Mouse (Mus musculus) intestine, embryonic 15.5 days (tissue): Measurements from ENCODE around the gene Lsm7. TPM values are rescaled to one million over a fixed set of nuclear protein-coding genes. Genes with fewer than 3 reads are reported as not detected.

Experiments used
- ATAC-seq: fragments of 200-750 bp; cut with Nextera tagmentation; 2 replicates; pipeline ENCODE4 v1.8.0; 2017; ENCODE audit warnings: moderate TSS enrichment, moderate library complexity
- H3K27ac ChIP-seq: fragments of 300-500 bp; sonication (generic); 2 replicates; pipeline ENCODE4 v1.5.1; 2015; ENCODE audit warnings: mild to moderate bottlenecking, inconsistent platforms
- H3K27me3 ChIP-seq: fragments of 300-500 bp; sonication (generic); replicated peaks from 2 replicates; pipeline ENCODE4 v1.6.1; 2015; ENCODE audit warnings: inconsistent platforms
- H3K36me3 ChIP-seq: fragments of 300-500 bp; sonication (generic); 2 replicates; pipeline ENCODE4 v1.6.1; 2015; ENCODE audit warnings: inconsistent platforms
- H3K4me1 ChIP-seq: fragments of 300-500 bp; sonication (generic); replicated peaks from 2 replicates; pipeline ENCODE4 v1.6.1; 2015; ENCODE audit warnings: inconsistent platforms
- H3K4me2 ChIP-seq: fragments of 300-500 bp; sonication (generic); replicated peaks from 2 replicates; pipeline ENCODE4 v1.6.1; 2015; ENCODE audit warnings: mild to moderate bottlenecking, inconsistent platforms
- H3K4me3 ChIP-seq: fragments of 300-500 bp; sonication (generic); replicated peaks from 2 replicates; pipeline ENCODE4 v1.5.1; 2015; ENCODE audit warnings: inconsistent platforms
- H3K9ac ChIP-seq: fragments of 300-500 bp; sonication (generic); 2 replicates; pipeline ENCODE4 v1.6.1; 2015; ENCODE audit warnings: inconsistent platforms
- H3K9me3 ChIP-seq: fragments of 300-500 bp; sonication (generic); 2 replicates; pipeline ENCODE4 v1.6.1; 2016; ENCODE audit warnings: inconsistent platforms
- WGBS: fragments of 180-500 bp; shearing (Covaris S2); methylation state at CpG from one replicate; pipeline ENCODE4 v1.1.7; 2015; 5-methylcytosine and 5-hydroxymethylcytosine counted together
- microRNA counts: library from miRNA; unstranded; fragments of <30 nt; microRNA quantifications from one replicate; lab custom pipeline; 2016
- polyA plus RNA-seq: library from polyadenylated mRNA; unstranded; fragments of >200 nt; fragmentation: Nextera tagmentation; extraction: Ambion mirVana; gene quantifications from 2 replicates; pipeline ENCODE4 v1.2.1, GENCODE M21; 2015

The Lsm7 gene
- polyA plus RNA-seq, 1 experiment from 2014 or later = 270 TPM

DNA sequence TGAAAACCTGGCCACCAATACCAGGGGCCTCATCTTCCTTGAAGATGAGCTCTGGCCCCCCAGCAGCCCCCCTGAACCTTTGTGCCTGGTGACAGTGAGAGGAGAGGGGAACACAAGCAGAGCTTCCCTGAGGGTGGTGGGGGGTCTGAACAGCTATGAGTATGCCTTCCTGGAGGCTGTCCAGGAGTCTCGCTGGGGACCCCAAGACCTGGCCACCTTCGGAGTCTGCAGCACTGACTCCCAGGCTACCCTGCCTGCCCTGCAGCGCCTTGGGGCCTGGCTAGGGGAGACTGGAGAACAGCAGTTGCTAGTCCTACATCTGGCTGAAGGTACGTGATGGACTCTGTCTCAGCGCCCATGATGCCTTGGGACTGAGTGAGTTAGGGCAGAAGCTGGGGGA is 49.7 kb downstream of the Lsm7 start:
- Histone ChIP-seq H3K9ac (no peak overlapping the region), H3K27ac (no peak overlapping the region), H3K4me1 (peaks cover 42% of the 10 kb centered on the region), H3K4me2 (no peak overlapping the region), H3K27me3 (peaks cover 15% of the 10 kb centered on the region; the same call in 1 of the 2 replicates), H3K4me3 (no peak overlapping the region), H3K36me3 (peaks cover 43% of the 10 kb centered on the region), H3K9me3 (no peaks in the 10 kb centered on the region)
- ATAC-seq = no peak
- WGBS = 74% methylated on average over 5 of the region's 5 CpGs

DNA sequence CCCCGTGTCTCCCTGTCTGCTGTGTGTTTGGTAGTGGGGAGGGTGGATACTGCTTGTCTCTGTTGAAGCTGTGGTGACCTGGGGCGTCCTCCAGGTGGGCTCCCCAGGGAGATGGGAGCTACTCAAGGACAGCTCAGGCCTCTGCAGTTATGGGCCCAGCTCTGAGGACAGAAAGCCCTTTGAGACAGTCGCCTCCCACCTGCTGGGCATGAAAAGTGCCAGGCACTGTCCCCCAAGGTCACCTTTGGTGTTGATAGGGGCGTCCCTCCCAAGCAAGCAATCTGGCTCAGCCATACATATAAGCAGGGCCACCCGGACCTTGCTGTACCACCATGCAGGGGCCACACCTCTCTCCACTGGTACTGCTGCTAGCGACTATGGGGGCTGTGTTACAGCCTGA is 50.1 kb downstream of the Lsm7 start, which contains the start of gene Amh:
TSS of gene Amh (plus strand) at position 328 of the 400 bp plus-strand sequence.
- ATAC-seq = no peak
- Histone ChIP-seq H3K27me3 (peaks cover 15% of the 10 kb centered on the region; the same call in 1 of the 2 replicates), H3K4me3 (no peak within 1 kb of the TSS), H3K27ac (no peak within 1 kb of the TSS), H3K9me3 (no peaks in the 10 kb centered on the region), H3K9ac (0 out of 2 replicates have a peak within 1 kb of the TSS, but pooled peaks have one; percentile 61), H3K4me2 (no peak within 1 kb of the TSS), H3K4me1 (peaks cover 43% of the 10 kb centered on the region), H3K36me3 (peaks cover 46% of the 10 kb centered on the region)
- WGBS = 64% methylated on average over 6 of the region's 6 CpGs

DNA sequence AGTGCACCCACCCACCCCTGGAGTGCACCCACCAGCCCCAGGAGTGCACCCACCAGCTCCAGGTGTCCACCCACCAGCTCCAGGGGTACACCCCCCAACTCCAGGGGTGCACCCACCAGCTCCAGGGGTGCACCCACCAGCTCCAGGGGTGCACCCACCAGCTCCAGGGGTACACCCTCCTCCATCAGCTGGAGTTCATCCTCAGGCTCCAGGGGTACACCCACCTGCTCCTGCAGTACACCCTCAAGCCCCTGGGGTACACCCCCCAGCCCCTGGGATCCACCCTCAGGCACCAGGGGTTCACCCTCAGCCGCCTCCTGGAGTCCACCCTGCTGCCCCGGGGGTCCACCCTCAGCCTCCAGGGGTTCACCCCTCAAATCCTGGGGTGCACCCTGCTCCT is 50.7 kb downstream of the Lsm7 start:
- H3K27ac ChIP-seq = no peak overlapping the region
- WGBS = 100% methylated on average over 2 of the region's 2 CpGs
- peaks cover 14% of the 10 kb centered on the region; the same call in 1 of the 2 replicates for H3K27me3 ChIP-seq
- H3K4me1 ChIP-seq = peaks cover 46% of the 10 kb centered on the region
- no peak overlapping the region for H3K4me2 ChIP-seq
- H3K4me3 ChIP-seq = no peak overlapping the region
- no peak overlapping the region for H3K9ac ChIP-seq
- ATAC-seq = no peak
- H3K9me3 ChIP-seq = no peaks in the 10 kb centered on the region
- peaks cover 46% of the 10 kb centered on the region for H3K36me3 ChIP-seq

DNA sequence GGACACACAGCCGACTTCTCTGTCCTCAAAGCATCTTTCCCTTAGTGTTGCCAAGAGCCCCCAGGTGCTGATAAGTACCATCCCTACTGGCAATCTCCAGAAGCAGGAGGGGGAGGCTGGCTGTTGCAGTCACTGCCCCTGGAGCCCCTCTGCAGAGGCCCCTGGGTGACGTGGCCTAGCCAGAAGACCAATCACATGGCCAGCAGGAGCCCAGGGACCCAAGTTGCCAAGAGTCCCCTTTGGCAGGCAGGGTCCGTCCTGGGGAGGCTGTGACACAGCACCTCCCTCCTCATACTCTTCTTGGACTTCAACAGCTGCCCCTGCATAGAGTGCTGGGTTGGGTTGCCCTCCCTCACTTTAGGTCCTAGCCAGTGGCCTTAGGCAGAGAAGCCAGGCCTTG is 52.0 kb downstream of the Lsm7 start:
- Histone ChIP-seq H3K4me3 (no peak overlapping the region), H3K36me3 (peaks cover 46% of the 10 kb centered on the region), H3K9ac (no peak overlapping the region), H3K4me1 (peaks cover 33% of the 10 kb centered on the region), H3K27ac (no peak overlapping the region), H3K27me3 (0 out of 2 replicates have a peak, but pooled peaks cover 3% of the 10 kb centered on the region), H3K4me2 (no peak overlapping the region), H3K9me3 (no peaks in the 10 kb centered on the region)
- WGBS = 87% methylated on average over 3 of the region's 3 CpGs
- no peak for ATAC-seq

MicroRNA genes within 50 kb of the gene (microRNA counts, 519-probe panel; counts per million panel counts)
- microRNA mmu-miR-1982 (lab: Ali Mortazavi, UCI) = 97.1 counts per million, percentile 29 among the panel's probes with 10 or more counts

Other genes starting within 250 kb of the Lsm7 start
- 3.9 and 4.1 TPM in 2 replicates for gene Gm49322, start 249.2 kb downstream of the Lsm7 start, polyA plus RNA-seq
- 134 and 152 TPM in 2 replicates for gene Csnk1g2, start 232.4 kb downstream of the Lsm7 start, polyA plus RNA-seq
- 54.9 and 62.4 TPM in 2 replicates for gene Btbd2, start 198.1 kb downstream of the Lsm7 start, polyA plus RNA-seq
- 68.8 and 73.0 TPM in 2 replicates for gene Mknk2, start 177.1 kb downstream of the Lsm7 start, polyA plus RNA-seq
- gene Mob3a, start 153.2 kb downstream of the Lsm7 start, polyA plus RNA-seq = 40.4 and 43.0 TPM in 2 replicates
- gene Izumo4, start 153.0 kb downstream of the Lsm7 start, polyA plus RNA-seq = 22.3 and 26.5 TPM in 2 replicates
- 70.5 and 71.4 TPM in 2 replicates for gene Ap3d1, start 112.9 kb downstream of the Lsm7 start, polyA plus RNA-seq
- gene Dot1l, start 100.0 kb downstream of the Lsm7 start, polyA plus RNA-seq = 12.0 and 14.2 TPM in 2 replicates
- gene Sf3a2, start 57.0 kb downstream of the Lsm7 start, polyA plus RNA-seq = 63.7 and 69.7 TPM in 2 replicates
- gene Plekhj1, start 56.6 kb downstream of the Lsm7 start, polyA plus RNA-seq = 132 and 133 TPM in 2 replicates
- gene Amh, start 50.0 kb downstream of the Lsm7 start, polyA plus RNA-seq = not detected in 2 replicates
- gene Jsrp1, start 41.7 kb downstream of the Lsm7 start, polyA plus RNA-seq = 0.88 and 1.2 TPM in 2 replicates
- gene Oaz1, start 28.6 kb downstream of the Lsm7 start, polyA plus RNA-seq = 1,393 and 1,601 TPM in 2 replicates
- 0.05 and 0.09 TPM in 2 replicates for gene Lingo3, start 11.2 kb downstream of the Lsm7 start, polyA plus RNA-seq
- 34.8 and 37.8 TPM in 2 replicates for gene Sppl2b, start 66 bp upstream of the Lsm7 start, polyA plus RNA-seq
- 0.05 TPM in 1 of 2 replicates, not detected in the other for gene Tmprss9, start 16.6 kb upstream of the Lsm7 start, polyA plus RNA-seq
- gene Timm13, start 45.8 kb upstream of the Lsm7 start, polyA plus RNA-seq = 363 and 364 TPM in 2 replicates
- gene Lmnb2, start 63.0 kb upstream of the Lsm7 start, polyA plus RNA-seq = 41.0 and 42.6 TPM in 2 replicates
- 26.6 and 29.9 TPM in 2 replicates for gene Gadd45b, start 74.9 kb upstream of the Lsm7 start, polyA plus RNA-seq
- gene Gng7, start 159.7 kb upstream of the Lsm7 start, polyA plus RNA-seq = 4.5 and 4.7 TPM in 2 replicates
- gene Diras1, start 170.5 kb upstream of the Lsm7 start, polyA plus RNA-seq = 0.94 and 1.2 TPM in 2 replicates
- gene Slc39a3, start 182.2 kb upstream of the Lsm7 start, polyA plus RNA-seq = 15.0 and 18.2 TPM in 2 replicates
- gene Sgta, start 205.0 kb upstream of the Lsm7 start, polyA plus RNA-seq = 166 and 183 TPM in 2 replicates
- 57.1 and 60.1 TPM in 2 replicates for gene Thop1, start 214.8 kb upstream of the Lsm7 start, polyA plus RNA-seq
- 48.2 and 57.8 TPM in 2 replicates for gene Creb3l3, start 243.7 kb upstream of the Lsm7 start, polyA plus RNA-seq